Mouse (Mus musculus) embryonic facial prominence, embryonic 14.5 days (tissue): ENCODE measurements around the gene Gm28043. TPM values are rescaled to one million over a fixed set of nuclear protein-coding genes. Genes with fewer than 3 reads are reported as not detected.

Source experiments
- ATAC-seq: fragments of 200-750 bp; cut with Nextera tagmentation; 2 replicates; pipeline ENCODE4 v1.8.0; 2017; ENCODE audit warnings: low read depth, moderate number of reproducible peaks, moderate TSS enrichment
- DNase-seq: peaks from one replicate; pipeline ENCODE4 v3.0.0-alpha.2; 2015; ENCODE audit warnings: low spot score
- H3K27ac ChIP-seq: fragments of 300-500 bp; sonication (generic); replicated peaks from 2 replicates; pipeline ENCODE4 v1.5.1; 2014; ENCODE audit warnings: low read depth, mild to moderate bottlenecking, low read length, moderate library complexity
- H3K27me3 ChIP-seq: fragments of 300-500 bp; sonication (generic); replicated peaks from 2 replicates; pipeline ENCODE4 v1.6.1; 2014; ENCODE audit warnings: low read length; ENCODE audit not compliant: control insufficient read depth, insufficient read depth
- H3K36me3 ChIP-seq: fragments of 300-500 bp; sonication (generic); 2 replicates; pipeline ENCODE4 v1.6.1; 2014; ENCODE audit warnings: low read length, mixed read lengths; ENCODE audit not compliant: control insufficient read depth, insufficient read depth
- H3K4me1 ChIP-seq: fragments of 300-500 bp; sonication (generic); 2 replicates; pipeline ENCODE4 v1.6.1; 2014; ENCODE audit warnings: antibody characterized with exemption, low read length; ENCODE audit not compliant: control insufficient read depth, insufficient read depth
- H3K4me2 ChIP-seq: fragments of 300-500 bp; sonication (generic); 2 replicates; pipeline ENCODE4 v1.6.1; 2014; ENCODE audit warnings: low read depth, mild to moderate bottlenecking, low read length, moderate library complexity, mixed read lengths
- H3K4me3 ChIP-seq: fragments of 300-500 bp; sonication (generic); 2 replicates; pipeline ENCODE4 v1.5.1; 2014; ENCODE audit warnings: low read depth, mild to moderate bottlenecking, low read length
- H3K9ac ChIP-seq: fragments of 300-500 bp; sonication (generic); 2 replicates; pipeline ENCODE4 v1.6.1; 2014; ENCODE audit warnings: low read depth, mild to moderate bottlenecking, low read length, moderate library complexity, mixed read lengths
- H3K9me3 ChIP-seq: fragments of 300-500 bp; sonication (generic); 2 replicates; pipeline ENCODE4 v1.6.1; 2016; ENCODE audit warnings: low read length; ENCODE audit not compliant: control insufficient read depth
- WGBS: fragments of 180-500 bp; shearing (Covaris S2); extraction: QIAGEN DNeasy Blood & Tissue Kit; methylation state at CpG from one replicate; pipeline ENCODE4 v1.1.7; 2014; 5-methylcytosine and 5-hydroxymethylcytosine counted together
- polyA plus RNA-seq: library from polyadenylated mRNA; unstranded; fragments of >200 nt; fragmentation: Nextera tagmentation; extraction: Ambion mirVana; gene quantifications from 2 replicates; pipeline ENCODE4 v1.2.1, GENCODE M21; 2014

Gm28043 gene
- polyA plus RNA-seq, 1 experiment from 2014 or later = 2.6 TPM

- no peak for DNase-seq
- ATAC-seq = no peak
Observed at GRCm38 (mm10) chr17:29679038-29679767, 64.5 kb downstream of the Gm28043 start.

DNA sequence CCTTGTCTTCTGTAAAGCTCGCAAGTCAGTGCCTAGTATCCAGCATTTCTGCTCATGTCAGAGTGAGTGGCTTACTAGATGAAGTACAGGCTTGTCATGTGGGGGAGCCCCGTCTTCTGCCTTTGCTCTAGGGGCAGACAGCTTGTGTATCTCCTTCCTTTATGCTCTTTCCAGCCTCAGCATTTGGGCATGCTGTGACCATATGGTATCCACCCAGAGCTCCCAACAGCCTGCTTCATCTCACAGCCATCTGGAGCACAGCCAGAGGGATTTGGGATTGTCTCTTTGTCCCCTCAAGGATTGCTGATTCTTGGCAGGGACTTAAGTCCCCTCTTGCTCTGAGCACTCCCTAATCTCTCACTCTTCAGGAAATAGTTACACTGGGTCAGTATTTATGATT lies 65.5 kb downstream of the Gm28043 start:
- Histone ChIP-seq H3K4me1 (no peaks in the 10 kb centered on the region), H3K4me3 (no peak overlapping the region), H3K4me2 (no peak overlapping the region), H3K36me3 (peaks cover 98% of the 10 kb centered on the region), H3K9ac (no peak overlapping the region), H3K9me3 (no peaks in the 10 kb centered on the region), H3K27ac (no peak overlapping the region), H3K27me3 (no peaks in the 10 kb centered on the region)
- DNase-seq (peak; percentile 69), ATAC-seq (no peak; the same call in 1 of the 2 replicates)
- 64% methylated on average over 2 of the region's 2 CpGs for WGBS

More at GRCm38 (mm10) chr17:29679038-29679767, 64.5 kb downstream of the Gm28043 start:
- Histone ChIP-seq H3K36me3 (peaks cover 96% of the 10 kb centered on the region), H3K9me3 (no peaks in the 10 kb centered on the region), H3K4me3 (no peak overlapping the region), H3K9ac (no peak overlapping the region), H3K4me2 (no peak overlapping the region), H3K4me1 (no peaks in the 10 kb centered on the region), H3K27me3 (no peaks in the 10 kb centered on the region), H3K27ac (no peak overlapping the region)
- 85% methylated on average over 6 of the region's 6 CpGs for WGBS

- H3K4me3 ChIP-seq = no peak overlapping the region
- H3K27me3 ChIP-seq = no peaks in the 10 kb centered on the region
- H3K9ac ChIP-seq = no peak overlapping the region
- 92% methylated on average over 2 of the region's 2 CpGs for WGBS
- no peaks in the 10 kb centered on the region for H3K4me1 ChIP-seq
- H3K4me2 ChIP-seq = no peak overlapping the region
- no peak for DNase-seq
- H3K9me3 ChIP-seq = no peaks in the 10 kb centered on the region
- no peak for ATAC-seq
- no peak overlapping the region for H3K27ac ChIP-seq
- peaks cover 98% of the 10 kb centered on the region for H3K36me3 ChIP-seq
Observed at GRCm38 (mm10) chr17:29680921-29681320, 66.2 kb downstream of the Gm28043 start.

DNA sequence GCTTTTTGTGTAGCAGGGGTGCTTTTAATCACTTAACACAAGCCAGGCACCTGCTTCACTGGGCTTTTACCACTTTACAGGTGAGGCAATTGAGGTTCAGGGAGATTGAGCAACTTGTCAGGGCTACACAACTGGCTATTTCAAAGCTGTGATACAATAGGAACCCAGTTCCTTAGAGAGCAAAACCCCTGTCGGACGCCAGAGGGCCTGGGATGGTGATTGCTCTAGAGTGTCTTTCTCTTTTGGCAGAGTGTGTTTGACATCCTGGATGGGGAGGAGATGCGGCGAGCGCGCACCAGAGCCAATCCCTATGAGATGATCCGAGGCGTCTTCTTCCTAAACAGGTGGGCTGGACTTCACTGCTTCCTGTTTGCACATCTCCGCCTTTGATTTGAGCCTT lies 67.0 kb downstream of the Gm28043 start:
- no peak for DNase-seq
- 96% methylated on average over 9 of the region's 9 CpGs for WGBS
- ATAC-seq = no peak
- Histone ChIP-seq H3K27me3 (no peaks in the 10 kb centered on the region), H3K4me2 (no peak overlapping the region), H3K4me1 (no peaks in the 10 kb centered on the region), H3K36me3 (peaks cover 98% of the 10 kb centered on the region), H3K9me3 (no peaks in the 10 kb centered on the region), H3K9ac (no peak overlapping the region), H3K4me3 (no peak overlapping the region), H3K27ac (no peak overlapping the region)

DNA sequence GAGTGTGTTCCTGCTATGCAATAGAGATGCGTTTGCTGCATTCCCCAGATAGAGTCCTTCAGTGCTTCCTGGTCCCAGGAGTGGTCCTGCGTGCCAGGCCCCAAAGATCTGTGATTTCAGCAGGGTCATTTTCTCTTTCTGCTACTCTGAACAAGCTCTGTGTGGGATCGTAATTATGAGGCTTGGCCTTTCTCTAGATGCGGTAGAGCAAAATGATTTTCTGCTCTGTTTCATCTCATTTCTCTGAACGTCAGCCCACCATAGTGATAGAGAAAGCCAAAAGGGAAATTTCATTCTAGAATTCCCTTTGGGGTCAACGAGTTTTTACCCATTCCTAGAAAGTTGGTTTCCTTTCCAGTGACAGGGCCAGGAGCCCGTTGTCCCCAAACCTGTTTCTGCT lies 67.6 kb downstream of the Gm28043 start:
- no peak for ATAC-seq
- Histone ChIP-seq H3K4me3 (no peak overlapping the region), H3K27ac (no peak overlapping the region), H3K27me3 (no peaks in the 10 kb centered on the region), H3K9me3 (no peaks in the 10 kb centered on the region), H3K4me1 (no peaks in the 10 kb centered on the region), H3K9ac (no peak overlapping the region), H3K4me2 (no peak overlapping the region), H3K36me3 (peaks cover 98% of the 10 kb centered on the region)
- 87% methylated on average over 7 of the region's 7 CpGs for WGBS
- DNase-seq = no peak

- WGBS = 75% methylated on average over 2 of the region's 2 CpGs
- Histone ChIP-seq H3K36me3 (peaks cover 98% of the 10 kb centered on the region), H3K9ac (no peak overlapping the region), H3K4me2 (no peak overlapping the region), H3K9me3 (no peaks in the 10 kb centered on the region), H3K4me3 (no peak overlapping the region), H3K4me1 (no peaks in the 10 kb centered on the region), H3K27ac (no peak overlapping the region), H3K27me3 (no peaks in the 10 kb centered on the region)
- no peak for DNase-seq
- ATAC-seq = no peak
Observed at GRCm38 (mm10) chr17:29683127-29683526, 68.5 kb downstream of the Gm28043 start.

GRCm38 (mm10) chr17:29684275-29684674 lies 69.6 kb downstream of the Gm28043 start:
- no peak for ATAC-seq
- DNase-seq = no peak
- Histone ChIP-seq H3K27ac (no peak overlapping the region), H3K27me3 (no peaks in the 10 kb centered on the region), H3K4me1 (no peaks in the 10 kb centered on the region), H3K4me2 (no peak overlapping the region), H3K36me3 (peaks cover 94% of the 10 kb centered on the region), H3K4me3 (no peak overlapping the region), H3K9ac (no peak overlapping the region), H3K9me3 (no peaks in the 10 kb centered on the region)
- 94% methylated on average over 4 of the region's 4 CpGs for WGBS

- Histone ChIP-seq H3K36me3 (peaks cover 95% of the 10 kb centered on the region), H3K4me1 (no peaks in the 10 kb centered on the region), H3K27ac (no peak overlapping the region), H3K27me3 (no peaks in the 10 kb centered on the region), H3K4me2 (no peak overlapping the region), H3K4me3 (no peak overlapping the region), H3K9me3 (no peaks in the 10 kb centered on the region), H3K9ac (no peak overlapping the region)
- no peak for ATAC-seq
- no peak for DNase-seq
- 94% methylated on average over 5 of the region's 5 CpGs for WGBS
Observed at GRCm38 (mm10) chr17:29686771-29687170, 72.1 kb downstream of the Gm28043 start.

DNA sequence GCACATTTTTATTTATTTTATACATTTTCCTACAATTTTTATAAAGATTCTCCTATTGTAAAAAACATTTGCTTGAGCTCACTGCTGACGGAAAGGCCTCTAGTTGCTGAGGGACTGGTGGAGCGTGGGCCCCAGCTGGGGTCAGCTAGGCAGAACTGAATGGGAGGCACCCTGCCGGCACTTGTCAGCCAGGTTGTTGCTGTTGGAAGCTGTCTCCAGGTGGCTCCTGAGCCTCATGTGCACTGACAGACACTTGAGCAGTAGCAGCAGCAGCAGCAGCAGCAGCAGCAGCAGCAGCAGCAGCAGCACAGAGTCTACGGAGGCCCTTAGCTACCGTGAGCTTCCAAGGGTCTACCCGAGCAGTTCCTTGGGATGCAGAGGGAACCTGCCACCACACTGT lies 72.7 kb downstream of the Gm28043 start:
- Histone ChIP-seq H3K4me3 (no peak overlapping the region), H3K4me2 (no peak overlapping the region), H3K27ac (no peak overlapping the region), H3K4me1 (no peaks in the 10 kb centered on the region), H3K36me3 (peaks cover 89% of the 10 kb centered on the region), H3K9me3 (no peaks in the 10 kb centered on the region), H3K27me3 (no peaks in the 10 kb centered on the region), H3K9ac (no peak overlapping the region)
- WGBS = 78% methylated on average over 6 of the region's 6 CpGs
- ATAC-seq = no peak
- DNase-seq = no peak
